Mouse (Mus musculus) myocyte (in vitro differentiated cells): ENCODE results near the gene Shroom3. TPM values are rescaled to one million over a fixed set of nuclear protein-coding genes. Genes with fewer than 3 reads are reported as not detected.

Experiments used
- H3K27me3 ChIP-seq: one replicate; pipeline ENCODE4 v1.6.1; 2011; ENCODE audit not compliant: control insufficient read depth, insufficient read depth, insufficient read length
- H3K36me3 ChIP-seq: one replicate; pipeline ENCODE4 v1.6.1; 2011; ENCODE audit not compliant: control insufficient read depth, insufficient read depth
- H3K4me2 ChIP-seq: one replicate; pipeline ENCODE4 v1.6.1; 2011; ENCODE audit warnings: low read depth, control low read depth
- H3K4me3 ChIP-seq: one replicate; pipeline ENCODE4 v1.5.1; 2011; ENCODE audit warnings: mild to moderate bottlenecking, control low read depth, moderate library complexity
- H3K79me2 ChIP-seq: one replicate; pipeline ENCODE4 v1.6.1; 2011; ENCODE audit not compliant: control insufficient read depth, insufficient read depth
- H3ac ChIP-seq: one replicate; pipeline ENCODE4 v1.6.1; 2011; ENCODE audit not compliant: control insufficient read depth, insufficient read length
- CEBPB ChIP-seq: IDR thresholded peaks from 2 replicates; pipeline ENCODE4 v1.6.1; 2011; ENCODE audit warnings: mild to moderate bottlenecking, moderate library complexity; ENCODE audit not compliant: poor library complexity, insufficient read depth, severe bottlenecking
- E2F4 ChIP-seq: IDR thresholded peaks from one replicate; pipeline ENCODE4 v1.6.1; 2011; ENCODE audit warnings: mild to moderate bottlenecking, control low read depth, moderate library complexity; ENCODE audit not compliant: insufficient read depth
- MAX ChIP-seq: IDR thresholded peaks from one replicate; pipeline ENCODE4 v1.6.1; 2011; ENCODE audit warnings: low read depth, mild to moderate bottlenecking, control low read depth
- MYOD1 ChIP-seq, 3 experiments: IDR thresholded peaks; one replicate each; pipeline ENCODE4 v1.6.1; 2011; ENCODE audit warnings: control low read depth in 2 of 3, low read depth in 2 of 3, mild to moderate bottlenecking in 2 of 3, moderate library complexity in 1 of 3; ENCODE audit not compliant: insufficient read length in 2 of 3, control insufficient read depth in 1 of 3
- MYOG ChIP-seq, 3 experiments: IDR thresholded peaks; one replicate each; pipeline ENCODE4 v1.6.1; 2011; ENCODE audit warnings: control low read depth in 2 of 3, low read depth in 2 of 3, mild to moderate bottlenecking in 2 of 3; ENCODE audit not compliant: insufficient read length in 2 of 3, control insufficient read depth in 1 of 3, insufficient read depth in 1 of 3
- POLR2A ChIP-seq: IDR thresholded peaks from one replicate; pipeline ENCODE4 v1.6.1; 2011; ENCODE audit warnings: low read depth, mild to moderate bottlenecking, control low read depth, moderate library complexity; ENCODE audit not compliant: insufficient read length
- POLR2AphosphoS2 ChIP-seq: IDR thresholded peaks from one replicate; pipeline ENCODE4 v1.6.1; 2011; ENCODE audit warnings: low read depth, control low read depth; ENCODE audit not compliant: insufficient read length
- REST ChIP-seq: IDR thresholded peaks from one replicate; pipeline ENCODE4 v1.6.1; 2011; ENCODE audit warnings: mild to moderate bottlenecking, control low read depth, moderate library complexity; ENCODE audit not compliant: insufficient read depth, insufficient read length
- SRF ChIP-seq: IDR thresholded peaks from one replicate; pipeline ENCODE4 v1.6.1; 2011; ENCODE audit warnings: low read depth; ENCODE audit not compliant: control insufficient read depth, insufficient read length
- TCF12 ChIP-seq: IDR thresholded peaks from one replicate; pipeline ENCODE4 v1.6.1; 2011; ENCODE audit warnings: mild to moderate bottlenecking, control low read depth; ENCODE audit not compliant: poor library complexity, insufficient read depth, severe bottlenecking
- TCF3 ChIP-seq: IDR thresholded peaks from one replicate; pipeline ENCODE4 v1.6.1; 2011; ENCODE audit warnings: low read depth, control low read depth; ENCODE audit not compliant: insufficient read length
- USF1 ChIP-seq: IDR thresholded peaks from one replicate; pipeline ENCODE4 v1.6.1; 2011; ENCODE audit warnings: low read depth, mild to moderate bottlenecking, control low read depth, moderate library complexity
- polyA plus RNA-seq: library from polyadenylated mRNA; unstranded; fragments of >200 nt; fragmentation: generic; extraction: Trizol; gene quantifications from one replicate; pipeline ENCODE4 v1.2.1, GENCODE M21; 2012; ENCODE audit warnings: missing spikeins

The Shroom3 gene
- polyA plus RNA-seq, 1 experiment: 7.1 TPM

- H3K4me2 ChIP-seq: no peak overlapping the region
- no peaks in the 10 kb centered on the region for H3K36me3 ChIP-seq
- TF ChIP-seq MAX (no peak), REST (no peak), E2F4 (no peak), USF1 (no peak), TCF12 (no peak), POLR2A (no peak), MYOD1 (IDR thresholded peaks at IDR 0.05; ENCODE audit: control insufficient read depth in 1 of 3, insufficient read length in 2 of 3, low read depth in 2 of 3) (no peak)
- no peaks in the 10 kb centered on the region for H3K79me2 ChIP-seq
- no peaks in the 10 kb centered on the region for H3K27me3 ChIP-seq
- H3K4me3 ChIP-seq: no peak overlapping the region
- no peak overlapping the region for H3ac ChIP-seq
These were observed 101.0 kb downstream of the Shroom3 start for GRCm38 (mm10) chr5:92784037-92784860.

DNA sequence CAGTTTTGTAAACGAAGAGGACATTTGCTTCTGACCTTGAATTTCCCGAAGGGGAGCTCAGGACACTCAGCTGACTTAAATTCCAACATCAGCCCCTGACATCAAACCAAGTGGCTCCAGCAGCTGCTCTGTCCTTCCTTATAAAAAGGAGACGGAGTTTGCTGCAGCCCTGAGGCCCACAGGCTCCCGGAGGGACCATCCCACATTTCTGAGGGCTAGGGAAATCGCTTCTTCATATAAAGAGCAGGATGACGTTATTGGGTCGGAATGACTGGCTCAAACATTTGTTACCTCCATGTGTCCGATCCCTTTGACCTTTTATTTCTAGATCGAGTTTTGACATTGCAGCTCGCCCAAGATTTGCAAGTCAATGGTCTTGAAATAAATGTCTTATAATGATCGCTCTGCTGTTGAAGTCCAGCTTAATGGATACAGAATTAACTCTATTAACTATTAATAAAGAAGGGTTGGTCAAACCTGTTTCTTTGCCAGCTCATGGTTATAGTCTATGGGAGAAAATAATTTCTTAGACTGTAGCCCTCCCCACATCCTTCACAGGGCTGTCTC lies 102.7 kb downstream of the Shroom3 start:
- TF ChIP-seq E2F4 (no peak), MYOG (IDR thresholded peaks at IDR 0.05; ENCODE audit: control insufficient read depth in 1 of 3, insufficient read depth in 1 of 3, insufficient read length in 2 of 3, low read depth in 2 of 3) (peak in 2 of 3 experiments; percentile 53 to 72), TCF12 (peak; percentile 53), SRF (no peak), POLR2A (no peak), MYOD1 (IDR thresholded peaks at IDR 0.05; ENCODE audit: control insufficient read depth in 1 of 3, insufficient read length in 2 of 3, low read depth in 2 of 3) (peak; percentile 11 to 38 (median 26)), POLR2AphosphoS2 (no peak), USF1 (no peak)
- Histone ChIP-seq H3ac (no peak overlapping the region), H3K4me3 (no peak overlapping the region), H3K36me3 (no peaks in the 10 kb centered on the region), H3K79me2 (no peaks in the 10 kb centered on the region), H3K4me2 (no peak overlapping the region), H3K27me3 (no peaks in the 10 kb centered on the region)

DNA sequence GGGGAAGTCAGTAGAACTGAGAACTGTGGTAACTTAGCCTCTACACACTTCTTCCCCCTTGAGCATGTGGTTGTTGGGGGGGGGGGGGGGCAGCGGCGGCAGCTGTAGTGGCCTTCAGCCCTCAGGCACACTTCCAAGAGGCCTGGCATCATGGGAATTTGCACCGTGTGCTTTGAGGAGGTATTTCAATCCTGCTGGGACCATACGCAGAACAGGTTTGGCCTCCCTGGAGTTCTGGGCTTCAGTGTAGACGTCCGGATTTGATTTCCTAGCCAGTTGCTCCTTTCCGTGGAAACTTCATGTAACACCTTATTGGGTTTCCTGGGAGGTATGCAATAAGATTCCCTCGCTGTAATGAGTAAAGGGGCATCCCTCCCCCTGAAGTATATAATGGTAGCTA lies 105.8 kb downstream of the Shroom3 start:
- Histone ChIP-seq H3K27me3 (no peaks in the 10 kb centered on the region), H3K79me2 (no peaks in the 10 kb centered on the region), H3K4me3 (no peak overlapping the region), H3K36me3 (no peaks in the 10 kb centered on the region), H3K4me2 (no peak overlapping the region), H3ac (no peak overlapping the region)
- TF ChIP-seq MYOG (IDR thresholded peaks at IDR 0.05; ENCODE audit: control insufficient read depth in 1 of 3, insufficient read depth in 1 of 3, insufficient read length in 2 of 3, low read depth in 2 of 3) (peak in 2 of 3 experiments; percentile 27 to 75), MYOD1 (IDR thresholded peaks at IDR 0.05; ENCODE audit: control insufficient read depth in 1 of 3, insufficient read length in 2 of 3, low read depth in 2 of 3) (peak in 1 of 3 experiments; percentile 48), E2F4 (no peak)

DNA sequence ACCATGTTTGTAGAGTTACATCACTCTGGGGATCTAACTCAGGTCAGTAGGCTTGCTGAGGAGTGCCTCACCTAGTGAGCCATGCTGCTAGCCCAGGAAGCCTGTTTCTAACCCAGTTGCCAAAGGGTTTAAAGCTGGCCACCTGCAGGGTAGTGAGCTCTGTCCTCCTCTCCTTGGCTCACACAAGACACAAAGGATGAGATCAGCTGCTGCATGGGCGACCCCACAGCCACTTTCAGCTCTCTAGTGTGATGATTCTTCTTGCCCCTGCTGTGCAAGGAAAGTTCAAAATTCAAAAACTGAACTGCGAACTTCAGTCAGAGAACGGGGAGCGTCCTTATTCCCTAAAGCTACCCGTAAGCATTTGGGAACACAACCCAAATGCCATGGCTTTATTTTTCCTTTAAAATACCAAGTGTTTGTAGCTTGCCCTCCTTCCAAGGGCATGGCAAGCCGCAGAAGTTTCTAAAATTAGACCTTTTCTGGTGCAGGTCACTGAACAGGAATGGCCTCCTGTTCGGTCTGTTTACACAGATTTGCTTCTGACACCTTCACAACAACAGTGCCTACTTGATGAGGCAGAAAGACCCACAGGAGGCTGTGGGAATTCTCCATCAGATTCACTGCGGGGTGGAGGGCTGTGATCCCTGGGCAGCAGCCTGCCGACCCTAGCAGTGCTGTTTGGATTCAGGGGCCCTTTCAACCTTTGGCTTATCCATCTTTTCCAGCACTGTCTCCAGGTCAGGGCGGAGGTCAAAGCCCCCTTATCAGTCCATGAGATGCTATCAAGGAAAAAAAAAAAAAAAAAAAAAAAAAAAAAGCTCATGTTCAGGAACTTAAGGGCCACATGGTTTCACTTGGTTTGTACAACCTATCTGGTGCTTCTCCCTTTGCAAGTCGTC lies 113.1 kb downstream of the Shroom3 start:
- Histone ChIP-seq H3ac (no peak overlapping the region), H3K4me2 (no peak overlapping the region), H3K27me3 (no peaks in the 10 kb centered on the region), H3K36me3 (no peaks in the 10 kb centered on the region), H3K4me3 (no peak overlapping the region), H3K79me2 (no peaks in the 10 kb centered on the region)
- TF ChIP-seq TCF12 (no peak), MYOD1 (IDR thresholded peaks at IDR 0.05; ENCODE audit: control insufficient read depth in 1 of 3, insufficient read length in 2 of 3, low read depth in 2 of 3) (no peak), POLR2AphosphoS2 (no peak), SRF (no peak), E2F4 (no peak), TCF3 (no peak), MAX (no peak), USF1 (no peak), POLR2A (no peak), MYOG (IDR thresholded peaks at IDR 0.05; ENCODE audit: control insufficient read depth in 1 of 3, insufficient read depth in 1 of 3, insufficient read length in 2 of 3, low read depth in 2 of 3) (no peak), REST (no peak), CEBPB (no peak)
